Mouse (Mus musculus) liver, embryonic 16.5 days (tissue): Measurements from ENCODE around the gene Kmt2d. TPM values are rescaled to one million over a fixed set of nuclear protein-coding genes. Genes with fewer than 3 reads are reported as not detected.
A peak's percentile ranks its signal among the peaks of the same experiment; 100 is the strongest.
"Not testable (repeated sequence)": the region's sequence is repeated elsewhere in the genome, so short reads cannot be mapped to it uniquely, and the experiment has no call there.

Experiments used
- ATAC-seq: fragments of 200-750 bp; cut with Nextera tagmentation; 2 replicates; pipeline ENCODE4 v1.8.0; 2017; ENCODE audit warnings: low read depth, mild to moderate bottlenecking, moderate number of reproducible peaks, moderate library complexity
- H3K27ac ChIP-seq: fragments of 300-500 bp; sonication (generic); 2 replicates; pipeline ENCODE4 v1.5.1; 2014; ENCODE audit warnings: mild to moderate bottlenecking, low read length
- H3K27me3 ChIP-seq: fragments of 300-500 bp; sonication (generic); 2 replicates; pipeline ENCODE4 v1.6.1; 2014; ENCODE audit warnings: low read depth, low read length, mixed read lengths; ENCODE audit not compliant: control insufficient read depth, insufficient read depth
- H3K36me3 ChIP-seq: fragments of 300-500 bp; sonication (generic); 2 replicates; pipeline ENCODE4 v1.6.1; 2014; ENCODE audit warnings: mild to moderate bottlenecking; ENCODE audit not compliant: control insufficient read depth, insufficient read depth
- H3K4me1 ChIP-seq: fragments of 300-500 bp; sonication (generic); 2 replicates; pipeline ENCODE4 v1.6.1; 2014; ENCODE audit warnings: low read depth, low read length, mixed read lengths; ENCODE audit not compliant: control insufficient read depth
- H3K4me2 ChIP-seq: fragments of 300-500 bp; sonication (generic); 2 replicates; pipeline ENCODE4 v1.6.1; 2014; ENCODE audit warnings: low read depth, low read length, mixed read lengths
- H3K4me3 ChIP-seq: fragments of 300-500 bp; sonication (generic); 2 replicates; pipeline ENCODE4 v1.5.1; 2014; ENCODE audit warnings: low read depth, mild to moderate bottlenecking, low read length
- H3K9ac ChIP-seq: fragments of 300-500 bp; sonication (generic); 2 replicates; pipeline ENCODE4 v1.6.1; 2014; ENCODE audit warnings: low read depth, low read length
- H3K9me3 ChIP-seq: fragments of 300-500 bp; sonication (generic); replicated peaks from 2 replicates; pipeline ENCODE4 v1.6.1; 2016; ENCODE audit warnings: low read length; ENCODE audit not compliant: control insufficient read depth
- WGBS: fragments of 180-500 bp; shearing (Covaris S2); extraction: QIAGEN DNeasy Blood & Tissue Kit; methylation state at CpG from one replicate; pipeline ENCODE4 v1.1.7; 2014; ENCODE audit not compliant: insufficient replicate concordance; 5-methylcytosine and 5-hydroxymethylcytosine counted together
- polyA plus RNA-seq: library from polyadenylated mRNA; unstranded; fragments of >200 nt; fragmentation: Nextera tagmentation; extraction: Ambion mirVana; gene quantifications from 2 replicates; pipeline ENCODE4 v1.2.1, GENCODE M21; 2015

Kmt2d gene
- polyA plus RNA-seq, 1 experiment from 2014 or later = 4.0 TPM

DNA sequence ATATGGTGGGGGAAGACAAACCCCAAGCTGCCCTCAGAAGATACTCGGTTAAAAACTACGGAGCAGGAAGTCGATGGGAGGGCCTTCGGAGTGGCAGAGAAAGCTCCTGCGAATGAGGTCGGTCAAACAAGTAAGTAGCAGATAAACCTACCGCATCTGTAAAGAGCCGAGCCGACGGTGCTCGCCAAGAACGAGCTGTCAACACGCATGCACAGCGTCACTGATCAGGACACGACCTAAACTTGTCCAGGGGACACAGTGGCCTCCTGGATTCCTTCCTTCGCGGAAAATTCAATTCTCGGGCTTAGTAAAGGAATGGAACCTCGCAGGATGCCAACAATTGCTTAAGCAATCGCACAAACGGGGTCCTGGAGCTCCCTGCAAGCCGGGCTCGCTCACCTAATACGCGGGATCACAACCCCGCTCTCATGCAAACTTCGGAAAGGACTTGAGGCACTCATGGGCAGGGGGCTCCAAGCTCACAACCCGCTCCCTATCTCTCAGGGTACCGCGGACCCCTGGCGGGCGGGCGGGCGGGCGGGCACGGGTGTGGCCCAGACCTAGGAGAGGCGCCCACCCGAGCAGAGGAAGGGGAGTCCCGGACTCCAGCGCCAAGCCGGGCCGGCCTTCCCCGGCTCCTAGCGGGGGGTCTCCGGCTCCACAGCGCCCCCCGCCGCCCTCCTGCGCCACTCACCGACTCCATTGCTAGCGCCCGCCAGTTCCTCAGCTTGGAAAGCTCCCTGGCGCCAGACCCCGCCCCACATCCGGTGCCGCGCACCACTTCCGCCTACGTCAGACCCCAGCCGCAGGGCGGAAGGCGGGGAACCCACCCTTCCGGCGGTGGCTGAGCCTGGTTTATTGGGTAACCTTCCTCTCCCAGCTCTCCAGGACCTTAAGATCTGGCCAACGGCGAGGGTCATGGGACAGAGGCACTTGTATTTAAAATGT is 40.0 kb downstream of the Kmt2d start, which contains the start of gene Prkag1:
Gene Prkag1 (minus strand): TSS at position 786 of the 948 bp plus-strand sequence.
- peak; percentile 88 for ATAC-seq
- peak within 1 kb of the TSS; percentile 99 for H3K27ac ChIP-seq
- under 1% methylated on average over 63 of the region's 66 CpGs for WGBS
- H3K27me3 ChIP-seq = no peaks in the 10 kb centered on the region
- H3K4me2 ChIP-seq = peak within 1 kb of the TSS; percentile 78
- H3K9me3 ChIP-seq = no peaks in the 10 kb centered on the region
- peaks cover 57% of the 10 kb centered on the region for H3K4me1 ChIP-seq
- peaks cover 27% of the 10 kb centered on the region for H3K36me3 ChIP-seq
- H3K4me3 ChIP-seq = peak within 1 kb of the TSS; percentile 89
- H3K9ac ChIP-seq = peak within 1 kb of the TSS; percentile 96

DNA sequence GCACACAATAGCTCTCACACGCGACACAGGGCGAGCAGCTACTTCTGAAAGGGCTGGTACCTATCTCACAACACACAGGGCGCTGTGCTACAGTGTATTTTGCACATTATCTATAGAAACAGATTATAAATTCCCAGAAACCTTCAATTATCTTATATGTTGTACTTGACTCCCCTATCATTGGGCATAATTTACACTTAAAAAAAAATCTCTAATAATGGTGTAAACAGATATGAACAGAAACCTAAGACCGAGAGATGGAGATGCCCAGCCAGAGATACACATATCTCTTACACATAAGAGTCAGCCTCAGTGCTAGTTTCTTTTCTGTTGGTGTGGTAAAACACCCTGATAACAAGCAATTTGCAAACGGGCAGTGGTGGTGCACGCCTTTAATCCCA is 43.4 kb downstream of the Kmt2d start:
- ATAC-seq = peak; percentile 67
- H3K9me3 ChIP-seq = no peaks in the 10 kb centered on the region
- peak overlapping the region; percentile 91 for H3K27ac ChIP-seq
- 25% methylated on average over 7 of the region's 7 CpGs for WGBS
- peak overlapping the region; percentile 51 for H3K9ac ChIP-seq
- H3K4me2 ChIP-seq = peak overlapping the region; percentile 55
- H3K4me1 ChIP-seq = peaks cover 49% of the 10 kb centered on the region
- peaks cover 25% of the 10 kb centered on the region for H3K36me3 ChIP-seq
- no peaks in the 10 kb centered on the region for H3K27me3 ChIP-seq
- peak overlapping the region; percentile 25 for H3K4me3 ChIP-seq

DNA sequence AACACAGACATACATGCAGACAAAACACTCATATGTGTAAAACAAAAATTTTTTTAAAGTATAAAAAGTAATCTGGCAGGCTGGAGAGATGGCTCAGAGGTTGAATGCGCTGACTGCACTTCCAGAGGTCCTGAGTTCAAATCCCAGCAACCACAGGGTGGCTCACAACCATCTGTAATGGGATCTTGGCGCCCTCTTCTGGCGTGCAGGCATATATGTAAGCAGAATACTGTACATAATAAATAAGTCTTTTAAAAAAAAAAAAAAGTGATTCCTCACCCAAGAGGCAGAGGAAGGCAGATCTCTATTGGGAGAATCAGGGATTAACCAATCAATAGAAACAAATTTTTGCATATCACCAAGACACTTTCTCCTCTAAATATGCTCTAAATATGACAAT is 47.6 kb downstream of the Kmt2d start:
- no peak for ATAC-seq
- H3K36me3 ChIP-seq = peaks cover 38% of the 10 kb centered on the region
- 76% methylated on average over 3 of the region's 3 CpGs for WGBS

DNA sequence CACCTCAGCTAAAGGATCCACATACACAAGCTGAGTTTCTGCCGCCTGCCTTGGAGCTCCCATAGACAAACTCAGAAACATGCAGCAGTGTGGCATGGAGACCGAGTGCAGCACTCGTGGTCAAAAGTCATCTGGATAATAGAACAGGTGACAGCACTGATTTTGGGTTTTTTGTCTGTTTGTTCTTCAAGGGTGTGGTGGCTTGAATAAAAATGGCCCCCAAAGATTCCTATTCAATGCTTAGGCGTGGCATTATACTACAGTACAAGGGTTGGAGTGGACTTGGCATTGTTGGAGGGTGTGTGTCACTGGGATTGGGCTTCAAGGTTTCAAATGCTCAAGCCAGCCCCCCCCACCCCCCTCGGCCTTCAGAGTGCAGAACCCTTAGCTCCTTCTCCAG is 48.9 kb downstream of the Kmt2d start:
- 76% methylated on average over 5 of the region's 5 CpGs for WGBS

More for the DNA sequence above, 47.6 kb downstream of the Kmt2d start:
- Histone ChIP-seq H3K9me3 (no peaks in the 10 kb centered on the region), H3K4me1 (peaks cover 25% of the 10 kb centered on the region), H3K27ac (no peak overlapping the region), H3K9ac (no peak overlapping the region), H3K4me3 (no peak overlapping the region), H3K27me3 (no peaks in the 10 kb centered on the region), H3K4me2 (no peak overlapping the region)

DNA sequence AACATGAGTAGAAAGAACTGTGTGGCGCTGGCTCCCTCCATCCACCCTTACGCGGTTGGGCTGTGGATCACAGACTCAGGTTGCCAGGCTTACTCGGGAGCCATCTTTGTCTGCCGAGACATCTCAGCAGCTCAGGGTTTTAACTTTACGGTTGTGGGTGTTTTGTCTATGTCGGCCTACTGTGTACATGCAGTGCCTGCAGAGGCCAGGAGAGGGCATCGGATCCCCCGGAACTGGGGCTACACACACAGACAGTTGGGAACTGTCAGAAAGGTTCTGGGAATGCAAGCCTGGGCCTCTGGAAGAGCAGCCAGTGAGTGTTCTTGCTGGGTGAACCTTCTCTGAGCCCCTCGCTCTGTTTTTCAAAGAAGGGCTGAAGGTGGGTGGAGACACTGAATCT is 49.6 kb downstream of the Kmt2d start:
- no peak overlapping the region for H3K4me3 ChIP-seq
- H3K4me2 ChIP-seq = no peak overlapping the region
- no peaks in the 10 kb centered on the region for H3K9me3 ChIP-seq
- H3K9ac ChIP-seq = no peak overlapping the region
- WGBS = 58% methylated on average over 10 of the region's 10 CpGs
- no peak overlapping the region for H3K27ac ChIP-seq
- ATAC-seq = no peak
- H3K36me3 ChIP-seq = peaks cover 43% of the 10 kb centered on the region
- no peaks in the 10 kb centered on the region for H3K27me3 ChIP-seq
- H3K4me1 ChIP-seq = peaks cover 6% of the 10 kb centered on the region

More for the DNA sequence above, 48.9 kb downstream of the Kmt2d start:
- H3K9ac ChIP-seq = no peak overlapping the region
- H3K4me3 ChIP-seq = no peak overlapping the region
- H3K27ac ChIP-seq = no peak overlapping the region
- H3K4me2 ChIP-seq = no peak overlapping the region
- H3K9me3 ChIP-seq = no peaks in the 10 kb centered on the region
- no peaks in the 10 kb centered on the region for H3K27me3 ChIP-seq
- peaks cover 13% of the 10 kb centered on the region for H3K4me1 ChIP-seq
- H3K36me3 ChIP-seq = peaks cover 38% of the 10 kb centered on the region
- ATAC-seq = no peak

DNA sequence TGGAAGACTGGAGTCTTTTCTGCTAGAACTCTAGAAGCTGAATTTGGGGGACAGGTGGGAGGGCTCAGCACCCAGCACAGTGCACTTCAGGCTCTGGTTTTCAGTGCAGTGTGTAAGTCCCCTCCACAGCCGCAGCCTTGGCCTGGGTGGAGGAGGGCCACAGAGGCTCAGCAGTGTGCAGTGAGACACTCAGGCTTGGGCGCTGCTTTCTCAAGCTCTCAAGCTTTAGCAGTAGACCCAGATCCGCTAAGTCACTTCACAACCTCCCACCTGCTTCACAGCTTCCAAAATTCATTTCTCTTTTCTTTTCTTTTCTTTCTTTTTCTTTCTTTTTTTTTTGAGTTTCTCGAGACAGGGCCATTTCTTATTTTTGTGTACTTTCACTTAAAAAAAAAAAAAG is 50.1 kb downstream of the Kmt2d start:
- no peak overlapping the region for H3K9ac ChIP-seq
- H3K27me3 ChIP-seq = no peaks in the 10 kb centered on the region
- H3K4me2 ChIP-seq = no peak overlapping the region
- H3K9me3 ChIP-seq = no peaks in the 10 kb centered on the region
- H3K4me1 ChIP-seq = peaks cover 4% of the 10 kb centered on the region; the same call in 1 of the 2 replicates
- ATAC-seq = no peak
- no peak overlapping the region for H3K4me3 ChIP-seq
- 82% methylated on average over 4 of the region's 4 CpGs for WGBS
- H3K27ac ChIP-seq = no peak overlapping the region
- peaks cover 46% of the 10 kb centered on the region for H3K36me3 ChIP-seq

DNA sequence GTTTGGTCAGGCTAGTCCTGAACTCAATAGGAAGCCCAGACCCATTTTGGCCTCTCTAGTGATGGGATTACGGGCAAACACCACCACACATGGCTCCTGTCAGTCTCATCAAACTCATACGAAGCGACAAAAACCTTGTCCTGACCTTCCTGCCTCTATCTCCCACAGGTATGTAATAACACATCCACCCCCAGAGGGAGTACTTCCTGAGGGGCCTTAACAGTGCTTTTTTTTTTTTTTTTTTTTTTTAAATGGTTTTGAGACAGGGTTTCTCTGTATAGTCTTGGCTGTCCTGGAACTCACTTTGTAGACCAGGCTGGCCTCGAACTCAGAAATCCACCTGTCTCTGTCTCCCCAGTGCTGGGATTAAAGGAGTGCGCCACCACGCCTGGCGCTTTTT is 52.8 kb downstream of the Kmt2d start:
- Histone ChIP-seq H3K4me3 (no peak overlapping the region), H3K9ac (no peak overlapping the region), H3K27me3 (no peaks in the 10 kb centered on the region), H3K4me2 (no peak overlapping the region), H3K9me3 (no peaks in the 10 kb centered on the region), H3K4me1 (no peaks in the 10 kb centered on the region), H3K36me3 (peaks cover 48% of the 10 kb centered on the region), H3K27ac (no peak overlapping the region)
- ATAC-seq = no peak
- WGBS = 88% methylated on average over 7 of the region's 7 CpGs

DNA sequence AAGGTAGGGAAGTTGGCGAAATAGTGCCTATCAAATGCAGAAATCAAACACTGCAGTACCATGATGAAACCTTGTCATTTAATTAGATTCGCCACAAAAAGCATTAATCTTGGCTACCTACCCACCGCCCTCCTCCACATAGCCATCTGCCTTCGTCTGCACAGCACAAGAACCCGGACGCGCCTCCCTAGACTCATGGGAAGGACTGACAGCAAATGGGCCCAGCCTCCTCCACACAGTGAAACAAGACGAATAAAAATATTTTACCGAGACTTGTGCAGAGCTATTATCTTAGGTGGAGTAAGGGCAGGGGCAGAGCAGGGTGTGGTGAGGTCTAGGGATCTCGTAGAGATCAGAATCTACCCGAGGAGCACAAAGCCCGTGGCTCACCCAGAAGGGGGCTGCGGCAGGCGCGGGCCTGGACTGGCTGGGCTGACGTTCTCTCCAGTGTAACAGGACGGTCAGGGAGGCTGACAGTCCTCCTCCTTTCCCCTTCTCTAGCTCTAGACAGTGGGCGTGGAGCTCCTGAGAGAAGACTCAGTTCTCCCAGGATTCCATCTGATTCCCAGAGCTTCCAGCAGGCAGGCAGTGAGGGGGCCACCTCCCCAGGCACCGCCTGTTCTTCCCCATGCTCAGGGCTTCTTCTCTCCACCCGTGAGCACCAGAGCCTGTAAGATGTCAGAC is 58.1 kb downstream of the Kmt2d start:
- ATAC-seq = no peak
- Histone ChIP-seq H3K9ac (no peak overlapping the region), H3K27ac (no peak overlapping the region), H3K4me3 (no peak overlapping the region), H3K4me1 (peaks cover 1% of the 10 kb centered on the region), H3K4me2 (no peak overlapping the region), H3K9me3 (no peaks in the 10 kb centered on the region), H3K36me3 (peaks cover 45% of the 10 kb centered on the region), H3K27me3 (peaks cover 22% of the 10 kb centered on the region)
- 75% methylated on average over 20 of the region's 20 CpGs for WGBS

DNA sequence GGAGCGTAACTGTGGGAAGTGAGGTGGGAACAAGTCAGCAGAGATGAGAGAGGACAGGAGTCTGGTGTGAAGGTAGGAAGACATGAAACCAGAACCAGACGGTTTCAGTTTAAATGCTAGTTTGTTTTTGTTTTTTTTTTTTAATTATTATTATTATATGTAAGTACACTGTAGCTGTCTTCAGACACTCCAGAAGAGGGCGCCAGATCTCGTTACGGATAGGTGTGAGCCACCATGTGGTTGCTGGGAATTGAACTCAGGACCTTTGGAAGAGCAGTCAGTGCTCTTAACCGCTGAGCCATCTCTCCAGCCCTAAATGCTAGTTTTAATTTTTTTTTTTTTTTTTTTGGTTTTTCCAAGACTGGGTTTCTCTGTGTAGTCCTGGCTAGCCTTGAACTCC is 60.8 kb downstream of the Kmt2d start:
- peaks cover 48% of the 10 kb centered on the region for H3K27me3 ChIP-seq
- 59% methylated on average over 6 of the region's 6 CpGs for WGBS
- peaks cover 31% of the 10 kb centered on the region for H3K36me3 ChIP-seq
- H3K9me3 ChIP-seq, H3K4me2 ChIP-seq, ATAC-seq, H3K4me3 ChIP-seq, H3K9ac ChIP-seq, H3K27ac ChIP-seq: not testable (repeated sequence)
- H3K4me1 ChIP-seq = peaks cover 25% of the 10 kb centered on the region
